Mouse (Mus musculus) small intestine, adult 2 months (tissue): ENCODE measurements around the gene Papss2.

Experiments used
- CTCF ChIP-seq: fragments of 200-500 bp; IDR thresholded peaks from 2 replicates; pipeline ENCODE4 v1.5.1; 2012; ENCODE audit warnings: low read depth, mild to moderate bottlenecking, control low read depth, inconsistent platforms, low read length, moderate library complexity, mixed read lengths; ENCODE audit not compliant: insufficient replicate concordance, insufficient read length; ENCODE audit errors: extremely low read depth
- POLR2A ChIP-seq: fragments of 200-500 bp; IDR thresholded peaks from 2 replicates; pipeline ENCODE4 v1.6.1; 2012; ENCODE audit warnings: low read depth, mild to moderate bottlenecking, control low read depth, inconsistent platforms, low read length, moderate library complexity

DNA sequence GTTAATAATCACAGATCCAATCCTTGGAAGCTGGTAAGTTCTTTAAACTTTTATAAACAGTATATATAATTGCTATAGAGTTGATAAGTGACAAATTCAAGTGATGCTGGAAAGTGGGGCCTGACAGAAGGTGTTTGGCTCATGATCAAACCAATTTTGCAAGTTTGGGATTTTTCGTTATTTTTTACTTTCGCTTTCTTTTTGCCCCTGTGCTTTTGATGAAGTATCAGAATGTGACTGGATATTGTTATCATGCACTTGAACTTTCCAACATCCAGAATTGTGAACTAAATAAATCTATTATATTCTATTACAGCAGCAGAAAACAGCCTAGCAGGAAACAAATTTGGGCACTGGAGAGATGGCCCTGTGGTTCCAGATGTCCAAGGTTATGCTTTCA lies 85.3 kb downstream of the Papss2 start:
- TF ChIP-seq CTCF, result no peak
- no peak for TF ChIP-seq POLR2A
